Mouse (Mus musculus) thymus, adult 2 months (tissue): ENCODE measurements at regions not wholly inside any gene's neighbourhood (a gene's known extent, or its start where the extent isn't known, plus 50 kb on each side); places are given as distances from the start of the nearest gene placed in this dataset.

ENCODE experiments used
- CTCF ChIP-seq: fragments of 200-500 bp; IDR thresholded peaks from 2 replicates; pipeline ENCODE4 v1.5.1; 2012; ENCODE audit warnings: mild to moderate bottlenecking, control low read depth, low read length, moderate library complexity, borderline replicate concordance; ENCODE audit not compliant: control insufficient read depth, poor library complexity, insufficient read depth; ENCODE audit errors: extremely low read depth
- POLR2A ChIP-seq: fragments of 200-500 bp; IDR thresholded peaks from 2 replicates; pipeline ENCODE4 v1.6.1; 2012; ENCODE audit warnings: mild to moderate bottlenecking, low read length, control low read depth, moderate library complexity; ENCODE audit not compliant: control insufficient read depth, poor library complexity, insufficient read depth; ENCODE audit errors: extremely low read depth

DNA sequence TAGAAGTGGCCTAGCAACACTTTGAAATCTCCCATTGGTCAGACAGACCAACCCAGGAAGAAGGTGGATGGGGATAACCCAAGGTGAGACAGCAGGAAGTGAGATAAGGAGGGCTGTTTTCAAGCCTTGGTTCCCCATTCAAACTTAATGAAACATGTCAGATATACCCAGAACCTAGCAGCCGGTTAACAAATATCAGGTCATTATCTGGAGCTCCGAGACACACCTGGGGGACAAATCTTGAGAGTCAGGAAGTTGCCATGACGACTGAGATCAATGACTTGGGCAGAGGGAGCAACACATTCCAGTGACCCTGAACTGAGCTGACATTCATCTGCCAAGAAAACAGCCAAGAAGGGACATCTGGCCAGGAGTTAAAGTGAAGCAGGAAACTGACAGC is 225.1 kb upstream of the Btg1 start:
- no peak for TF ChIP-seq CTCF
- TF ChIP-seq POLR2A = no peak
